Mouse (Mus musculus): ENCODE measurements around the gene Coro1b.
A peak's percentile ranks its signal among the peaks of the same experiment; 100 is the strongest.

Coro1b gene

DNA sequence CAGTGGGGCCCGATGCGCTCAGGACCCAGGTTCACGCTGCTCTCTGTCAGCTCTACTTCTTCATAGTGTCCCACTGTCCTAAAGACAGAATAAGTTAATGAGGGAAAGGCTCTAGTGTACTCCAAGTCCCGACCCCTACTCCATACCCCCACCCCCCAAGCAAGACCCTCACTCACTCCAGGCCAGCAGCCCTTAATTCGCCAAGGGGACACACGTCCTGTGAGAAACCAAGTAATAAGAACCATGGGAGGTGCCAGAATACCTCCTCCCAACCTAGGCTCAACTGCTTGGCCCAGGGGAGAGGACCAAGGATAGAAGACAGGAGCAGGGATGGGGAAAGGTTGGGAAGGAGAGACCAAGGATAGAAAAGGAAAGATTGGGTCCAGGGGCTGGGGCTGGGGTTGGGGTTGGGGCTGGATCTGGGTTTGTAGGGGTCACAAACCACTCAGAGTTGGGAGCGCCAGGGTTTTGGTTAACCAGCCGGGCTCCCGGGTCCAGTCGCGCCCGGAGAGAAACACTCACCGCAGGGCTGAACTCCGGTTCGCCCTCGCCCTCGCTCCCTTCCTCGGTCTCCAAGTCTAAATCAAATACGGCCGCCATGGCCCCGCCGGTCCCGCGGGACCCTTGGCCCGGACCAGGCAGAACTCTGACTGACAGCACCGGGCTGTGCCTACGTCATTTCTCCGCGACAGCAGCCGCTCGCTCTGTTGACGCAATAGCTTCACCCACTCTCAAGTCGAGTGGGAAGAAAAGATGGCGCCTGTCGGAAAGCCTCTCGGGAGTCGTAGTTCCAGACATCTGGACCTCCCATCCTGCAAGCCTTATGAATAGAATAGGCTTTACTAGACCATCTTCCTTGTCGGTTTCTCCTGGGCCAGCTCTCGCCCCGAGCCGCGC is 14.5 kb downstream of the Coro1b start, which contains the start of gene Rps6kb2:
Rps6kb2 (minus strand) TSS at position 709 of the 897 bp plus-strand sequence.
- DNase-seq, result peak; percentile 94

DNA sequence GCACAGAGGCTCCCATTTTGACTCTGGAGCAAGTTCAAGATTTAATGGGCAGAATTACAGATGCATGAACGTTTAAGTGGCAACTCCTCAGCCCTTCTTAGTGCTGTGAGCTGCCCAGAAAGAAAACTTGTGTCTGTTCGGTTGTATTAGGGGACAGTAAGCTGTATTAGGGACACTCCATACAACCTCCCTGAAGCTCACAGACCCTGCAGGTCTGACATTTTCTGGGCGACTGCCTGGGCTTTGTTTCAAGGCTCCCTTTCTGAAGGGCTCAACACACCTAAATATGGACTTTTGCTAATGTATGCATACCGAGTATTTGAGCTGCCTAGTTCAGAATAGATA is 15.1 kb downstream of the Coro1b start:
- no peak for DNase-seq

DNA sequence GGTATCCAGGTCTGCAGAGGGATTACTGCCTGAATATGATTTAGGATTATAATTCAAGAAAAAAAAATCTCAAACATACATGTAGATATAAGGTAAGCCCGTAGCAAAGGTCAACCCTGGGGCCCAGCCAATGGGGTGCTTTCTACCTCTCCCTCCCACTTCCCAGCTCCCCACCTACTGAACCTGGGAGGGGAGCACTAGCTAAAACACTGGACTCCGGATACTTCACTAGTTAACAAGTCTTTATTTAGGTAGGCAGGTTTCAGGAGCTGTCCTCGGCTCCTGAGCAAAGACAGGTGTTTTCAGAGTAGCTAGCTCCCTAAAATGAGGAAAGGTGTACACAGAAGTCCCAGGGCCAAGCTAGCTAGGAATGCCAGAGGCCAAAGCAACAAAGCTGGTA is 15.7 kb downstream of the Coro1b start:
- DNase-seq, result no peak

DNA sequence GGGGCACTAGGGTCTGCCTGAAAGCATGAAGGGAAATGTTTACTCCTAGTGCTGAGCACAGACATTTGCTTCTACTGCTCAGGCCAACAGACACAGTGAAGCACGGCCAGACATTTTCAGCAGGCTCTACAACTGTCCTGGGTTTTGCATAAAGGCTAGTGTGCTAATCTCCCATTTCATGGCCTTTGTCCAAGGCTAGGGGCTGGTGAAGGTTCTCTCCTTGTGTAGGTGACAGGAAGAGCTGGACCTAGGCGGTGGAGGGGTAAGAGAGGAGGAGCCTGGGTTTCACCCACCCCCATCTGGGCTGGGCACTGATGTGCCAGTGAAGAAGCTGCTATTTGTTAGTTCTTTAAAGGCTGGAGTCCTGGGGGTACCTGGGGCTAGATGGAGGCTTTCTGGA is 16.3 kb downstream of the Coro1b start:
- DNase-seq, result no peak

GRCm38 (mm10) chr19:4166678-4167476 is 18.5 kb downstream of the Coro1b start:
- no peak for DNase-seq

GRCm38 (mm10) chr19:4169378-4169784 is 21.0 kb downstream of the Coro1b start:
- DNase-seq, result peak; percentile 100

GRCm38 (mm10) chr19:4169810-4170209 is 21.4 kb downstream of the Coro1b start:
- DNase-seq, result no peak

- peak; percentile 29 for DNase-seq
These were observed 22.4 kb downstream of the Coro1b start for GRCm38 (mm10) chr19:4170723-4171392.

DNA sequence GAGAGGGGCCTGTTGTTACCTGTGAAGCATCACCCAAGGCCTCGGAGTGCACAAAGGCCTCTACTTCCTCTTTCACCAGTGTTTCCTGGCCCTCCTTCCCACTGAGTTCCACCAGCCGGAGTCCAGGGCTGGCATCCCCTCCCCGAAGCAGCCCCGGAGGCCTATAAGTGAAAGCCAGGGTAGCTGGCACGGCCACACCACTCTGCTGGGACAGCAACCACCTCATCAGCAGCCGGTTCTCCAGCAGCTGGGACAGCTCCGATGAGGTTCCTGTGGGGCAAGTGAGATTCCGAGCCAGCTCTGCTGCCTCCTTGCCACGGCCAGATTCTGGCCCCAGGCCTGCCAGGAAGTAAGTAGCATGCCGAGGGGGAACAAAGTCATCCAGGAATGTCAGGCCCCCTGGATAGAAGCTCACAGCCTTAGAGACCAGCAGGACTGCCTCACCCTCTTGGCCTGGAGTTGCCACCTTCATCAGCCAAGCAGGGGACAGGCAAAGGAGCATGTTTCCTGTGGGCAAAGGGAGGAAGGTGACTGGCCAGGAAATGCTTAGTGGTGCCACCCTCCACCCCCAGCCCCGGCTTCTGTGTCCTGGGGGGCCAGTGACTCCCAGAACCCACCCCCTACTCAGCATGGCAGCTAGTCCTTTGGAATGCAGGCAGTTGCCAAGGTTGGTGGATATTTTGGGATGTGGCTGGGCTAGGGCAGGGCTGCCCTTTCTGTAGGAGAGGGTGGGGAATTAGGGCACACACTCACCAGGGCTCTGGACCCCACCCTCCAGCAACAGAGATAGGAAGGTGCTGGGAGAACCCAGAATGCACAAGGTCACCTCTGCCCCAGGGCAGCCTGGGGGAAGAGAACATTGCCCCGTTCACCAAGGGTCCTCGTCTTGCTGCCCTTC is 23.2 kb downstream of the Coro1b start:
- peak; percentile 21 for DNase-seq

DNA sequence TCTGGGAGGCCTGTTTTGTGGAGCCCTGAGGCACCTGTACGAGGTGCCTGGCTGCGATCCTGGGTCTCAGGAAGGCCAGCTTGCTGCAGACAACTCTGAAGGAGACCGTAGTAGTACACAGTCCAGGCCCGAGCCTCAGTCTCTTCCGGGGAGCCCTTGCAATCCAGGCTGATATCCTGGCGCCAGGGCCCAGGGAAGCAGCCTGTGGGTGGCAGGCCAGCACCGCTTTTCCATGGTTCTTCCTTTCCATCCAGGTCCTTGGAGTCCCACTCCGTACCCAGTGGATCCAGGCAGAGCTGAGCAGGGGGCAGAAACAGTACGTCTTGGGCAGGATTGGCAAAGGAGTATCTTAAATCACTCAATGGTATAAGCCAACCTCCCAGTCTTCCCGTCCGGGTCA is 24.5 kb downstream of the Coro1b start:
- DNase-seq, result peak; percentile 14

GRCm38 (mm10) chr19:4175368-4175947 is 27.0 kb downstream of the Coro1b start, which contains the start of gene Carns1:
Gene Carns1, minus strand, starts transcription at chr19:4175479.
- DNase-seq, result no peak

- no peak for DNase-seq
These were observed 32.0 kb downstream of the Coro1b start for GRCm38 (mm10) chr19:4180411-4180810.

GRCm38 (mm10) chr19:4181892-4182291 is 33.5 kb downstream of the Coro1b start:
- DNase-seq, result no peak

GRCm38 (mm10) chr19:4183689-4184088 is 35.3 kb downstream of the Coro1b start:
- no peak for DNase-seq

DNA sequence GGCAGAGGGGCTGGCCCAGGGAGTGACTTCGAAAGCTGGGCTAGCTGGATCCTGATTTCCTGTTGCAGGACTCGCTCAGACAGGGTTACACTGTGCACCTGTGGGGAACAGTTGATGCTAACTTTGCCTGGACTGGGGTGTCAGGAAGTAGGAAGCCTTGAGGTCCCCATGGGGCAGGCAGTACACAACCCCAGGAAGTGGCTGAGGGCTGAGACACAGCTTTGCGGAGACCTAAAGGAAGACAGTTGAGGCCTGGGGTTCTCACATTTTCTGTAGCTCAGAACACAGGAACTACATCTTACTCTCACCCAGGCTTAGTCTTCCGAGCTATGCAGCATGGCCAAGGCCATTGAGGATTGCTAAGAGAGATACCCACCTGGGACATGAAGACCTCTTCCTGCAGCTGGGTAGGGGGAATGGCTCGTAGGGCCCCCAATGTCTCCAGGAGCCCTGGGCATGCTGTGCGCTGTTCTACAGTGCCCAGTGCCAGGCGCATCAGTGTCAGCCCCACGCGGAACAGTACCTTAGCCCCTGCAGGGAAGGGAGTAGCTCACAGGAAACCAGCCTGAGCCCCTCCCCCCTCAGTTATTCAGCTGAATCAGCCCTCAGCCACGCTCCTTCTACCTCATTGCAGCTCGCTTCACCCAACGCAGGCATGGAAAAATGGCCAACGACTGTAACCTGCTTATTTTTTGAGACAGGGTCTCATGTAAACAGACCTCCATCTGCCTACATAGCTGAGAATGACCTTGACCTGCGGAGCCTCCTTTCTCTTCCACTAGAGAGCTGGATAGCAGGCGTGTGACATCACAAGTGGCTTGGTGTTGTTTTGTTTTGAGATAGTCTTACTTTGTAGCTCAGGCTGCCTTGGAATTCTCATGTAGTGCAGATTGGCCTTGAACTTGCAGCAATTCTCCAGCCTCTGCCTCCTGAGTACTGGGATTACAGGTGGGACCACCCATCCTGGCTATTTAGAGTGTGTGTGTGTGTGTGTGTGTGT is 36.9 kb downstream of the Coro1b start:
- DNase-seq, result no peak

- DNase-seq, result no peak
These were observed 38.9 kb downstream of the Coro1b start for GRCm38 (mm10) chr19:4187303-4187702.

GRCm38 (mm10) chr19:4189051-4189620 is 40.7 kb downstream of the Coro1b start:
- DNase-seq, result no peak

DNA sequence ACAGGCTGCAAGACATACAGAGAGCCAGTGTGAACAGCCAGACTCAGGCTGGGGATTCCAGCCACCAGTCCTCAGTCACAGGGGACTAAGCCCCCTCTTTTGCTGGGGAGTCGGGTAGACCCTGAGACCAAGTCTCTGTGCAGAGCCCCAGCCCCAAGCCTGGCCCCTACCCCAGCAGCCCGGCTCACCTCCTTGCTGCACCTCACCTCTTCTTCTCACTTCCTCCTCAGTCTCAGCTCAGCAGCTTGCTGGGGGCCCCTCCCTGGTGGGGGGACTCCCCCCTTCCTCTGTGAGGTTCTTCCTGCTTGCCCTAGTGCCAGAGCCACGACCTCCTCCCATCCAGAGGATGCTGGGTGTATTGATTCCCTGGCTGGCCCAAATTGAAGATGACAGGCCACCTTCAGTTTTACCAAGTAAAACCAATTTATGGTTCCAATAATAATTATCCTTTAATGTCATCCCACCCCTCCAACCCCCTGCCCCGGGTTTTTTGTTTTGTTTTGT is 42.5 kb downstream of the Coro1b start, which contains the start of gene Tbc1d10c:
Tbc1d10c (minus strand) TSS at position 454 of the 504 bp plus-strand sequence.
- no peak for DNase-seq

- DNase-seq, result peak; percentile 93
These were observed 43.3 kb downstream of the Coro1b start, which contains the start of gene Ppp1ca for GRCm38 (mm10) chr19:4191528-4192250. Gene Ppp1ca, plus strand, starts transcription at chr19:4192065.

All from cerebellum, adult 11 months (tissue).